Mouse (Mus musculus): ENCODE results near the gene Dock10. TPM values are rescaled to one million over a fixed set of nuclear protein-coding genes. Genes with fewer than 3 reads are reported as not detected.

Gene Dock10
- total and polyA plus RNA-seq, 3 experiments: 2.6 to 4.3 (median 3.8) TPM

GRCm38 (mm10) chr1:80722001-80722400 is 36.3 kb downstream of the Dock10 start:
- intact Hi-C loops (cut with DNase I): loop anchor here (5.0 kb wide), 2 partner anchors 70 to 110 kb away; no protein-coding TSS in a partner anchor
- no peaks in the 10 kb centered on the region for H3K27me3 ChIP-seq (ENCODE audit: control insufficient read depth, insufficient read depth, low read length)
- no peaks in the 10 kb centered on the region for H3K79me2 ChIP-seq (replicated peaks; ENCODE audit: control insufficient read depth, insufficient read depth, low read length)
- no peak overlapping the region for H3K27ac ChIP-seq
- WGBS: 79% methylated on average over 1 of the region's 1 CpGs
- no peak for DNase-seq
- H3K36me3 ChIP-seq (ENCODE audit: control insufficient read depth, insufficient read depth, low read length): no peaks in the 10 kb centered on the region
- H3K4me1 ChIP-seq (ENCODE audit: control insufficient read depth, insufficient read depth, low read length): no peaks in the 10 kb centered on the region; the same call in 1 of the 2 replicates
- no peak overlapping the region for H3K9ac ChIP-seq (ENCODE audit: low read depth, low read length)
- TF ChIP-seq CTCF (IDR thresholded peaks at IDR 0.05): no peak
- no peak for TF ChIP-seq POLR2A (IDR thresholded peaks at IDR 0.05; ENCODE audit: insufficient read depth, low read depth, low read length)
- no peak for TF ChIP-seq EP300 (IDR thresholded peaks at IDR 0.05; ENCODE audit: insufficient read depth, low read depth, low read length)
- H3K4me3 ChIP-seq: no peak overlapping the region

DNA sequence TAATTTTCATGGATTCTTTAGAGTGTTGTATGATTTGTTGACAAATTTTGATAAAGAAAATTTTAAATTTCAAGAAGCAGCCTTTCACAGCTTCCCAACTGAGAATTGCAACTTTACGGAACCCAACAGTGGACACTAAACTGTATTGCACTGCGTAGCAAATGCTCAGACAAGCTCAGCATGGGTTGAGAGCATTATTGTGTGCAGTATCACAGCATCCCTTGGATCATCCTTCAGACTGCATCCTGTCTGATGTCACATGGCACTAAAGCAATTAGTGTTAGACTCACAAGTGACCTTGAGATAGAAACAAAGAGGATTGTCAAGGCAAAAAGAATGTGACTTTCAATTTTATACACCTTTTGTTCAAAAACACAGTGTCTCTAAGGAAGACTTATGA is 37.1 kb downstream of the Dock10 start:
- Histone ChIP-seq H3K27me3 (ENCODE audit: control insufficient read depth, insufficient read depth, low read length) (no peaks in the 10 kb centered on the region), H3K4me1 (ENCODE audit: control insufficient read depth, insufficient read depth, low read length) (no peaks in the 10 kb centered on the region; the same call in 1 of the 2 replicates), H3K36me3 (ENCODE audit: control insufficient read depth, insufficient read depth, low read length) (no peaks in the 10 kb centered on the region), H3K79me2 (replicated peaks; ENCODE audit: control insufficient read depth, insufficient read depth, low read length) (no peaks in the 10 kb centered on the region), H3K9ac (ENCODE audit: low read depth, low read length) (no peak overlapping the region), H3K4me3 (no peak overlapping the region), H3K27ac (no peak overlapping the region)
- intact Hi-C loops (cut with DNase I): loop anchor here (5.0 kb wide), 2 partner anchors 69 to 109 kb away; no protein-coding TSS in a partner anchor
- WGBS: 93% methylated on average over 2 of the region's 2 CpGs
- TF ChIP-seq CTCF (IDR thresholded peaks at IDR 0.05) (no peak), POLR2A (IDR thresholded peaks at IDR 0.05; ENCODE audit: insufficient read depth, low read depth, low read length) (no peak), EP300 (IDR thresholded peaks at IDR 0.05; ENCODE audit: insufficient read depth, low read depth, low read length) (no peak)
- DNase-seq: no peak

- no peaks in the 10 kb centered on the region for H3K79me2 ChIP-seq (replicated peaks; ENCODE audit: control insufficient read depth, insufficient read depth, low read length)
- H3K27ac ChIP-seq: no peak overlapping the region
- no peak for DNase-seq
- TF ChIP-seq EP300 (IDR thresholded peaks at IDR 0.05; ENCODE audit: insufficient read depth, low read depth, low read length) (no peak), CTCF (IDR thresholded peaks at IDR 0.05) (no peak), POLR2A (IDR thresholded peaks at IDR 0.05; ENCODE audit: insufficient read depth, low read depth, low read length) (no peak)
- H3K9ac ChIP-seq (ENCODE audit: low read depth, low read length): no peak overlapping the region
- H3K4me1 ChIP-seq (ENCODE audit: control insufficient read depth, insufficient read depth, low read length): no peaks in the 10 kb centered on the region; the same call in 1 of the 2 replicates
- no peak overlapping the region for H3K4me3 ChIP-seq
- no peaks in the 10 kb centered on the region for H3K36me3 ChIP-seq (ENCODE audit: control insufficient read depth, insufficient read depth, low read length)
- intact Hi-C loops (cut with DNase I): loop anchor here (5.0 kb wide), 2 partner anchors 68 to 108 kb away; no protein-coding TSS in a partner anchor
- H3K27me3 ChIP-seq (ENCODE audit: control insufficient read depth, insufficient read depth, low read length): no peaks in the 10 kb centered on the region
These were observed 38.2 kb downstream of the Dock10 start for GRCm38 (mm10) chr1:80720146-80720545.

DNA sequence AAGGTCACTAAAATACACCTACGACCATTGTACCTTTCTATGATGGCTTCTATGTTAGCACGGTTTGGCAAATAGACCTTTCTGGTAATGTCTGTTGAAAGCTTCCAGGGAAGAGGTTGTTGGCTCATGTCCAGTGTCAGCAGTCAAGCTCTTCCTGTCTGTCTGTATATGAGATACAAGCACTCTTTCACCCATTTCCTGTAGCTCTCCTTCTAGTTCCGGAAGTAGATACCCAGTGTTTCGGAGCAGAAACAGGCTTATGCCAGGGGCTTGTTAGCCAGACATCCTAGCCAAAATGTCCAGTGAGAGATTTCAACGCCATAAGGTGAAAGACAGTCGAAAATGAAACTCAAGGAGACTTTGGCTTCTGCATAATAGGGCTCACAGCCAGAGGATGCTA is 38.9 kb downstream of the Dock10 start:
- Histone ChIP-seq H3K9ac (ENCODE audit: low read depth, low read length) (no peak overlapping the region), H3K4me1 (ENCODE audit: control insufficient read depth, insufficient read depth, low read length) (no peaks in the 10 kb centered on the region; the same call in 1 of the 2 replicates), H3K27ac (no peak overlapping the region; the same call in 1 of the 2 replicates), H3K27me3 (ENCODE audit: control insufficient read depth, insufficient read depth, low read length) (no peaks in the 10 kb centered on the region), H3K36me3 (ENCODE audit: control insufficient read depth, insufficient read depth, low read length) (no peaks in the 10 kb centered on the region), H3K79me2 (replicated peaks; ENCODE audit: control insufficient read depth, insufficient read depth, low read length) (no peaks in the 10 kb centered on the region), H3K4me3 (no peak overlapping the region)
- WGBS: 38% methylated on average over 6 of the region's 6 CpGs
- no peak for TF ChIP-seq POLR2A (IDR thresholded peaks at IDR 0.05; ENCODE audit: insufficient read depth, low read depth, low read length)
- no peak for TF ChIP-seq CTCF (IDR thresholded peaks at IDR 0.05)
- TF ChIP-seq EP300 (IDR thresholded peaks at IDR 0.05; ENCODE audit: insufficient read depth, low read depth, low read length): no peak
- DNase-seq: no peak
- intact Hi-C loops (cut with DNase I): no loop called here

DNA sequence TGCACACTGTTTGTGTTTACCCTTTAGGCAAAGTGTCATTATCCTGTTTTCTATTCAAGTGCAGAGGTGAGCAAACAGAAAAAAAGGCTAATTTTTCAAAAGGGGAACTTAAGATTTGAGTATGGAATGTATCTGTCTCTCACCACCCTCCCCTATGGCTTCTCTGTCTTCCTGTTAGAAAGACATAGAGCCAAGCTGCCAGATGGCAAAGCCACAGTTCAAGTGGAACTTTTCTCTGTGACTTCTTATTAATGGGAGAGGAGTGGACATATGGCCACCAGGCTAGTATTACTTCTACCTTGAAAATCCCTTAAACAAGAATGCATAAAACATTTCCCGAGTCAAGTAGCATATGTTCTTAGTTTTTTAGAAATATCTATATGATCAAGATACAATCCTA is 39.7 kb downstream of the Dock10 start:
- H3K4me3 ChIP-seq: no peak overlapping the region
- no peaks in the 10 kb centered on the region for H3K36me3 ChIP-seq (ENCODE audit: control insufficient read depth, insufficient read depth, low read length)
- H3K79me2 ChIP-seq (replicated peaks; ENCODE audit: control insufficient read depth, insufficient read depth, low read length): no peaks in the 10 kb centered on the region
- no peaks in the 10 kb centered on the region for H3K27me3 ChIP-seq (ENCODE audit: control insufficient read depth, insufficient read depth, low read length)
- intact Hi-C loops (cut with DNase I): no loop called here
- DNase-seq: no peak
- H3K9ac ChIP-seq (ENCODE audit: low read depth, low read length): no peak overlapping the region
- TF ChIP-seq EP300 (IDR thresholded peaks at IDR 0.05; ENCODE audit: insufficient read depth, low read depth, low read length): no peak
- WGBS: 86% methylated on average over 1 of the region's 1 CpGs
- H3K27ac ChIP-seq: no peak overlapping the region
- H3K4me1 ChIP-seq (ENCODE audit: control insufficient read depth, insufficient read depth, low read length): no peaks in the 10 kb centered on the region; the same call in 1 of the 2 replicates

DNA sequence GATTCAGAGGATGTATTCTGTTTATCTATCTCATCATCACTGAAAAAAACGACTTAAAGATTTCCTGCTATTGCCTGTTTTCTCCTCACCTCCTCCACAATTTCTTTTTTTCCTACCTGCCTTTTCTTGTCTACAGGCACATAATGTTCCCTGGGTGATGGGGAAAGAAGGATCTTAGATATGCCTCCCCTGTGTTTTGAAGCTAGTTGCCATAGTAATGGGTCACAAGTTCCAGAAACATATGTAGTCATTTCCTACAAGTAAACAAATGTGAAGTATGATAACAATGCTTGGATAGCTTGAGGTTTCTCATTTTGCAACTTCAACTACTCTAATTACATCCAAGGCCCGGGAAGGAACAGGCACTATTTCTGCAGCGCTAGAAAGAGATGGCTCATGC is 42.4 kb downstream of the Dock10 start:
- intact Hi-C loops (cut with DNase I): no loop called here
- Histone ChIP-seq H3K4me3 (no peak overlapping the region), H3K79me2 (replicated peaks; ENCODE audit: control insufficient read depth, insufficient read depth, low read length) (no peaks in the 10 kb centered on the region), H3K4me1 (ENCODE audit: control insufficient read depth, insufficient read depth, low read length) (no peaks in the 10 kb centered on the region; the same call in 1 of the 2 replicates), H3K9ac (ENCODE audit: low read depth, low read length) (no peak overlapping the region), H3K36me3 (ENCODE audit: control insufficient read depth, insufficient read depth, low read length) (no peaks in the 10 kb centered on the region), H3K27ac (no peak overlapping the region), H3K27me3 (ENCODE audit: control insufficient read depth, insufficient read depth, low read length) (no peaks in the 10 kb centered on the region)
- no peak for DNase-seq
- 38% methylated on average over 3 of the region's 3 CpGs for WGBS
- no peak for TF ChIP-seq POLR2A (IDR thresholded peaks at IDR 0.05; ENCODE audit: insufficient read depth, low read depth, low read length)
- TF ChIP-seq CTCF (IDR thresholded peaks at IDR 0.05): no peak
- TF ChIP-seq EP300 (IDR thresholded peaks at IDR 0.05; ENCODE audit: insufficient read depth, low read depth, low read length): no peak

Data from heart, adult 2 months (tissue).